Mouse (Mus musculus) intestine, postnatal 0 days (tissue): Measurements from ENCODE around the gene Zbtb42. TPM values are rescaled to one million over a fixed set of nuclear protein-coding genes. Genes with fewer than 3 reads are reported as not detected.

ENCODE experiments used
- ATAC-seq: fragments of 200-750 bp; cut with Nextera tagmentation; 2 replicates; pipeline ENCODE4 v1.8.0; 2017; ENCODE audit warnings: mild to moderate bottlenecking, moderate TSS enrichment, moderate library complexity
- H3K27ac ChIP-seq: fragments of 300-500 bp; sonication (generic); 2 replicates; pipeline ENCODE4 v1.5.1; 2014; ENCODE audit warnings: mild to moderate bottlenecking, low read depth, low read length, moderate library complexity
- H3K27me3 ChIP-seq: fragments of 300-500 bp; sonication (generic); replicated peaks from 2 replicates; pipeline ENCODE4 v1.6.1; 2014; ENCODE audit warnings: low read length, mixed read lengths; ENCODE audit not compliant: control insufficient read depth, insufficient read depth
- H3K36me3 ChIP-seq: fragments of 300-500 bp; sonication (generic); 2 replicates; pipeline ENCODE4 v1.6.1; 2014; ENCODE audit warnings: mild to moderate bottlenecking, moderate library complexity; ENCODE audit not compliant: control insufficient read depth, insufficient read depth
- H3K4me1 ChIP-seq: fragments of 300-500 bp; sonication (generic); replicated peaks from 2 replicates; pipeline ENCODE4 v1.6.1; 2014; ENCODE audit warnings: antibody characterized with exemption, low read length, mixed read lengths; ENCODE audit not compliant: control insufficient read depth, insufficient read depth
- H3K4me2 ChIP-seq: fragments of 300-500 bp; sonication (generic); replicated peaks from 2 replicates; pipeline ENCODE4 v1.6.1; 2014; ENCODE audit warnings: low read depth, mild to moderate bottlenecking, moderate library complexity
- H3K4me3 ChIP-seq: fragments of 300-500 bp; sonication (generic); 2 replicates; pipeline ENCODE4 v1.5.1; 2014; ENCODE audit warnings: low read depth, low read length
- H3K9ac ChIP-seq: fragments of 300-500 bp; sonication (generic); 2 replicates; pipeline ENCODE4 v1.6.1; 2014; ENCODE audit warnings: mild to moderate bottlenecking, low read depth, low read length
- H3K9me3 ChIP-seq: fragments of 300-500 bp; sonication (generic); 2 replicates; pipeline ENCODE4 v1.6.1; 2016; ENCODE audit warnings: mixed run types; ENCODE audit not compliant: control insufficient read depth
- CTCF ChIP-seq: sonication (generic); IDR thresholded peaks from 2 replicates; pipeline ENCODE4 v1.5.1; 2016; ENCODE audit warnings: low read depth, mild to moderate bottlenecking, control low read depth, antibody characterized with exemption, moderate library complexity
- WGBS: fragments of 180-500 bp; shearing (Covaris S2); extraction: QIAGEN DNeasy Blood & Tissue Kit; methylation state at CpG from one replicate; pipeline ENCODE4 v1.1.7; 2014; 5-methylcytosine and 5-hydroxymethylcytosine counted together
- polyA plus RNA-seq: library from polyadenylated mRNA; unstranded; fragments of >200 nt; fragmentation: Nextera tagmentation; extraction: Ambion mirVana; gene quantifications from 2 replicates; pipeline ENCODE4 v1.2.1, GENCODE M21; 2015

Zbtb42 gene
- polyA plus RNA-seq, 1 experiment from 2014 or later = 8.3 TPM

- ATAC-seq = no peak
- 0 out of 2 replicates have a peak, but pooled peaks cover 15% of the 10 kb centered on the region for H3K36me3 ChIP-seq
- H3K4me2 ChIP-seq = peak overlapping the region; percentile 91
- no peak overlapping the region for H3K27ac ChIP-seq
- WGBS = 42% methylated on average over 6 of the region's 6 CpGs
- H3K9me3 ChIP-seq = no peaks in the 10 kb centered on the region
- no peaks in the 10 kb centered on the region for H3K27me3 ChIP-seq
- no peaks in the 10 kb centered on the region for H3K4me1 ChIP-seq
- H3K4me3 ChIP-seq = no peak overlapping the region
- TF ChIP-seq CTCF = no peak
- H3K9ac ChIP-seq = no peak overlapping the region; the same call in 1 of the 2 replicates
Observed at GRCm38 (mm10) chr12:112646139-112646538, 32.5 kb upstream of the Zbtb42 start.

GRCm38 (mm10) chr12:112648081-112648480, 30.5 kb upstream of the Zbtb42 start:
- no peaks in the 10 kb centered on the region for H3K9me3 ChIP-seq
- H3K36me3 ChIP-seq = peaks cover 15% of the 10 kb centered on the region; the same call in 1 of the 2 replicates
- H3K27ac ChIP-seq = no peak overlapping the region
- no peak for ATAC-seq
- H3K4me1 ChIP-seq = no peaks in the 10 kb centered on the region
- H3K4me3 ChIP-seq = no peak overlapping the region
- TF ChIP-seq CTCF = no peak
- WGBS = 83% methylated on average over 5 of the region's 5 CpGs
- H3K4me2 ChIP-seq = no peak overlapping the region
- no peak overlapping the region for H3K9ac ChIP-seq
- no peaks in the 10 kb centered on the region for H3K27me3 ChIP-seq

GRCm38 (mm10) chr12:112651778-112652439, 26.7 kb upstream of the Zbtb42 start:
- Histone ChIP-seq H3K4me3 (no peak overlapping the region), H3K4me2 (no peak overlapping the region), H3K36me3 (peaks cover 49% of the 10 kb centered on the region), H3K4me1 (no peaks in the 10 kb centered on the region), H3K9ac (no peak overlapping the region), H3K9me3 (no peaks in the 10 kb centered on the region), H3K27me3 (no peaks in the 10 kb centered on the region), H3K27ac (no peak overlapping the region)
- 71% methylated on average over 5 of the region's 5 CpGs for WGBS
- no peak for TF ChIP-seq CTCF
- no peak for ATAC-seq

GRCm38 (mm10) chr12:112653157-112653824, 25.3 kb upstream of the Zbtb42 start:
- no peaks in the 10 kb centered on the region for H3K4me1 ChIP-seq
- ATAC-seq = peak; percentile 57
- H3K36me3 ChIP-seq = peaks cover 57% of the 10 kb centered on the region
- no peaks in the 10 kb centered on the region for H3K9me3 ChIP-seq
- no peak overlapping the region for H3K4me2 ChIP-seq
- no peak overlapping the region for H3K4me3 ChIP-seq
- no peak overlapping the region for H3K27ac ChIP-seq
- H3K9ac ChIP-seq = no peak overlapping the region
- TF ChIP-seq CTCF = peak; percentile 97
- H3K27me3 ChIP-seq = no peaks in the 10 kb centered on the region
- WGBS = 30% methylated on average over 7 of the region's 7 CpGs

GRCm38 (mm10) chr12:112654076-112654475, 24.6 kb upstream of the Zbtb42 start:
- H3K9me3 ChIP-seq = no peaks in the 10 kb centered on the region
- H3K4me3 ChIP-seq = no peak overlapping the region
- no peak overlapping the region for H3K4me2 ChIP-seq
- H3K27me3 ChIP-seq = no peaks in the 10 kb centered on the region
- H3K36me3 ChIP-seq = peaks cover 58% of the 10 kb centered on the region
- H3K27ac ChIP-seq = peak overlapping the region; percentile 7; the same call in 1 of the 2 replicates
- no peak for TF ChIP-seq CTCF
- H3K9ac ChIP-seq = no peak overlapping the region
- 76% methylated on average over 5 of the region's 5 CpGs for WGBS
- no peaks in the 10 kb centered on the region for H3K4me1 ChIP-seq
- ATAC-seq = no peak

GRCm38 (mm10) chr12:112658619-112659018, 20.0 kb upstream of the Zbtb42 start:
- H3K27ac ChIP-seq = no peak overlapping the region
- peaks cover 84% of the 10 kb centered on the region for H3K36me3 ChIP-seq

More at GRCm38 (mm10) chr12:112658619-112659018, 20.0 kb upstream of the Zbtb42 start:
- Histone ChIP-seq H3K27me3 (no peaks in the 10 kb centered on the region), H3K9ac (no peak overlapping the region), H3K9me3 (no peaks in the 10 kb centered on the region), H3K4me3 (no peak overlapping the region), H3K4me2 (no peak overlapping the region), H3K4me1 (peaks cover 16% of the 10 kb centered on the region)
- no peak for TF ChIP-seq CTCF
- no peak for ATAC-seq
- 84% methylated on average over 7 of the region's 7 CpGs for WGBS
